Mouse (Mus musculus): ENCODE measurements around the gene AU018091. TPM values are rescaled to one million over a fixed set of nuclear protein-coding genes. Genes with fewer than 3 reads are reported as not detected.

The AU018091 gene
- 0.13 TPM in 1 of 2 replicates, not detected in the other for polyA plus RNA-seq (2014; fragmentation: Nextera tagmentation; extraction: Ambion mirVana)

GRCm38 (mm10) chr7:3168925-3169324 is at the start of gene AU018091:
AU018091 (minus strand) TSS chr7:3169203.
- WGBS: 61% methylated on average over 3 of the region's 3 CpGs
- Histone ChIP-seq H3K27me3 (replicated peaks; ENCODE audit: control insufficient read depth, insufficient read depth, low read length) (no peaks in the 10 kb centered on the region), H3K9me3 (ENCODE audit: control insufficient read depth, low read length) (no peaks in the 10 kb centered on the region), H3K27ac (ENCODE audit: low read depth, low read length) (no peak within 1 kb of the TSS), H3K4me3 (ENCODE audit: low read depth, low read length) (no peak within 1 kb of the TSS), H3K9ac (ENCODE audit: low read depth, low read length) (no peak within 1 kb of the TSS), H3K36me3 (ENCODE audit: control insufficient read depth, insufficient read depth, low read length) (no peaks in the 10 kb centered on the region), H3K4me2 (no peak within 1 kb of the TSS), H3K4me1 (replicated peaks; ENCODE audit: control insufficient read depth, insufficient read depth, low read length) (no peaks in the 10 kb centered on the region)
- ATAC-seq (replicated peaks; ENCODE audit: low FRiP score) (no peak), DNase-seq (ENCODE audit: low spot score) (no peak)

- Histone ChIP-seq H3K36me3 (ENCODE audit: control insufficient read depth, insufficient read depth, low read length) (no peaks in the 10 kb centered on the region), H3K4me1 (replicated peaks; ENCODE audit: control insufficient read depth, insufficient read depth, low read length) (no peaks in the 10 kb centered on the region), H3K27ac (ENCODE audit: low read depth, low read length) (no peak overlapping the region), H3K9ac (ENCODE audit: low read depth, low read length) (no peak overlapping the region), H3K4me3 (ENCODE audit: low read depth, low read length) (no peak overlapping the region), H3K4me2 (no peak overlapping the region), H3K27me3 (replicated peaks; ENCODE audit: control insufficient read depth, insufficient read depth, low read length) (peaks cover 20% of the 10 kb centered on the region), H3K9me3 (ENCODE audit: control insufficient read depth, low read length) (no peaks in the 10 kb centered on the region)
- 17% methylated on average over 10 of the region's 10 CpGs for WGBS
- ATAC-seq (replicated peaks; ENCODE audit: low FRiP score): no peak
- no peak for DNase-seq (ENCODE audit: low spot score)
These were observed 48.6 kb upstream of the AU018091 start for GRCm38 (mm10) chr7:3217546-3218056.

GRCm38 (mm10) chr7:3216331-3216730 is 47.3 kb upstream of the AU018091 start:
- no peak overlapping the region for H3K9ac ChIP-seq (ENCODE audit: low read depth, low read length)
- peaks cover 20% of the 10 kb centered on the region for H3K27me3 ChIP-seq (replicated peaks; ENCODE audit: control insufficient read depth, insufficient read depth, low read length)
- H3K36me3 ChIP-seq (ENCODE audit: control insufficient read depth, insufficient read depth, low read length): no peaks in the 10 kb centered on the region
- DNase-seq (ENCODE audit: low spot score) (no peak), ATAC-seq (replicated peaks; ENCODE audit: low FRiP score) (no peak)
- no peak overlapping the region for H3K4me2 ChIP-seq
- H3K4me1 ChIP-seq (replicated peaks; ENCODE audit: control insufficient read depth, insufficient read depth, low read length): no peaks in the 10 kb centered on the region
- no peak overlapping the region for H3K27ac ChIP-seq (ENCODE audit: low read depth, low read length)
- H3K9me3 ChIP-seq (ENCODE audit: control insufficient read depth, low read length): no peaks in the 10 kb centered on the region
- 78% methylated on average over 3 of the region's 3 CpGs for WGBS
- no peak overlapping the region for H3K4me3 ChIP-seq (ENCODE audit: low read depth, low read length)

GRCm38 (mm10) chr7:3213557-3213956 is 44.6 kb upstream of the AU018091 start:
- H3K4me2 ChIP-seq: no peak overlapping the region
- no peak overlapping the region for H3K9ac ChIP-seq (ENCODE audit: low read depth, low read length)
- peaks cover 7% of the 10 kb centered on the region for H3K27me3 ChIP-seq (replicated peaks; ENCODE audit: control insufficient read depth, insufficient read depth, low read length)
- no peaks in the 10 kb centered on the region for H3K4me1 ChIP-seq (replicated peaks; ENCODE audit: control insufficient read depth, insufficient read depth, low read length)
- WGBS: 47% methylated on average over 3 of the region's 3 CpGs
- ATAC-seq (replicated peaks; ENCODE audit: low FRiP score): no peak
- H3K27ac ChIP-seq (ENCODE audit: low read depth, low read length): no peak overlapping the region
- no peaks in the 10 kb centered on the region for H3K9me3 ChIP-seq (ENCODE audit: control insufficient read depth, low read length)
- H3K4me3 ChIP-seq (ENCODE audit: low read depth, low read length): no peak overlapping the region
- no peaks in the 10 kb centered on the region for H3K36me3 ChIP-seq (ENCODE audit: control insufficient read depth, insufficient read depth, low read length)
- no peak for DNase-seq (ENCODE audit: low spot score)

- H3K4me1 ChIP-seq (replicated peaks; ENCODE audit: control insufficient read depth, insufficient read depth, low read length): no peaks in the 10 kb centered on the region
- H3K9me3 ChIP-seq (ENCODE audit: control insufficient read depth, low read length): no peaks in the 10 kb centered on the region
- ATAC-seq (replicated peaks; ENCODE audit: low FRiP score) (no peak), DNase-seq (ENCODE audit: low spot score) (no peak)
- no peak overlapping the region for H3K9ac ChIP-seq (ENCODE audit: low read depth, low read length)
- no peak overlapping the region for H3K27ac ChIP-seq (ENCODE audit: low read depth, low read length)
- no peak overlapping the region for H3K4me2 ChIP-seq
- no peak overlapping the region for H3K4me3 ChIP-seq (ENCODE audit: low read depth, low read length)
- H3K27me3 ChIP-seq (replicated peaks; ENCODE audit: control insufficient read depth, insufficient read depth, low read length): peaks cover 3% of the 10 kb centered on the region; the same call in 1 of the 2 replicates
- H3K36me3 ChIP-seq (ENCODE audit: control insufficient read depth, insufficient read depth, low read length): no peaks in the 10 kb centered on the region
- 57% methylated on average over 1 of the region's 1 CpGs for WGBS
These were observed 44.2 kb upstream of the AU018091 start for GRCm38 (mm10) chr7:3213156-3213555.

- H3K4me1 ChIP-seq (replicated peaks; ENCODE audit: control insufficient read depth, insufficient read depth, low read length): no peaks in the 10 kb centered on the region
- no peak overlapping the region for H3K27ac ChIP-seq (ENCODE audit: low read depth, low read length)
- no peak for ATAC-seq (replicated peaks; ENCODE audit: low FRiP score)
- no peaks in the 10 kb centered on the region for H3K27me3 ChIP-seq (replicated peaks; ENCODE audit: control insufficient read depth, insufficient read depth, low read length)
- H3K36me3 ChIP-seq (ENCODE audit: control insufficient read depth, insufficient read depth, low read length): no peaks in the 10 kb centered on the region
- no peak overlapping the region for H3K9ac ChIP-seq (ENCODE audit: low read depth, low read length)
- no peak for DNase-seq (ENCODE audit: low spot score)
- no peak overlapping the region for H3K4me2 ChIP-seq
- no peaks in the 10 kb centered on the region for H3K9me3 ChIP-seq (ENCODE audit: control insufficient read depth, low read length)
- 77% methylated on average over 11 of the region's 12 CpGs for WGBS
- no peak overlapping the region for H3K4me3 ChIP-seq (ENCODE audit: low read depth, low read length)
These were observed 43.2 kb upstream of the AU018091 start for GRCm38 (mm10) chr7:3212002-3212790.

GRCm38 (mm10) chr7:3211518-3211917 is 42.5 kb upstream of the AU018091 start:
- H3K9me3 ChIP-seq (ENCODE audit: control insufficient read depth, low read length): no peaks in the 10 kb centered on the region
- no peak overlapping the region for H3K4me2 ChIP-seq
- DNase-seq (ENCODE audit: low spot score) (no peak), ATAC-seq (replicated peaks; ENCODE audit: low FRiP score) (no peak)
- no peaks in the 10 kb centered on the region for H3K36me3 ChIP-seq (ENCODE audit: control insufficient read depth, insufficient read depth, low read length)
- no peak overlapping the region for H3K27ac ChIP-seq (ENCODE audit: low read depth, low read length)
- no peak overlapping the region for H3K4me3 ChIP-seq (ENCODE audit: low read depth, low read length)
- no peaks in the 10 kb centered on the region for H3K4me1 ChIP-seq (replicated peaks; ENCODE audit: control insufficient read depth, insufficient read depth, low read length)
- WGBS: 71% methylated on average over 8 of the region's 8 CpGs
- no peak overlapping the region for H3K9ac ChIP-seq (ENCODE audit: low read depth, low read length)
- no peaks in the 10 kb centered on the region for H3K27me3 ChIP-seq (replicated peaks; ENCODE audit: control insufficient read depth, insufficient read depth, low read length)

GRCm38 (mm10) chr7:3210605-3211004 is 41.6 kb upstream of the AU018091 start:
- Histone ChIP-seq H3K27me3 (replicated peaks; ENCODE audit: control insufficient read depth, insufficient read depth, low read length) (no peaks in the 10 kb centered on the region), H3K36me3 (ENCODE audit: control insufficient read depth, insufficient read depth, low read length) (no peaks in the 10 kb centered on the region), H3K4me1 (replicated peaks; ENCODE audit: control insufficient read depth, insufficient read depth, low read length) (no peaks in the 10 kb centered on the region), H3K4me3 (ENCODE audit: low read depth, low read length) (no peak overlapping the region), H3K27ac (ENCODE audit: low read depth, low read length) (no peak overlapping the region), H3K4me2 (no peak overlapping the region), H3K9me3 (ENCODE audit: control insufficient read depth, low read length) (no peaks in the 10 kb centered on the region), H3K9ac (ENCODE audit: low read depth, low read length) (no peak overlapping the region)
- ATAC-seq (replicated peaks; ENCODE audit: low FRiP score) (no peak), DNase-seq (ENCODE audit: low spot score) (no peak)
- WGBS: 46% methylated on average over 6 of the region's 6 CpGs

- Histone ChIP-seq H3K4me2 (no peak overlapping the region), H3K27me3 (replicated peaks; ENCODE audit: control insufficient read depth, insufficient read depth, low read length) (no peaks in the 10 kb centered on the region), H3K9me3 (ENCODE audit: control insufficient read depth, low read length) (no peaks in the 10 kb centered on the region), H3K36me3 (ENCODE audit: control insufficient read depth, insufficient read depth, low read length) (no peaks in the 10 kb centered on the region), H3K4me1 (replicated peaks; ENCODE audit: control insufficient read depth, insufficient read depth, low read length) (peaks cover 11% of the 10 kb centered on the region), H3K9ac (ENCODE audit: low read depth, low read length) (no peak overlapping the region), H3K4me3 (ENCODE audit: low read depth, low read length) (no peak overlapping the region), H3K27ac (ENCODE audit: low read depth, low read length) (no peak overlapping the region)
- 46% methylated on average over 4 of the region's 4 CpGs for WGBS
- DNase-seq (ENCODE audit: low spot score) (no peak), ATAC-seq (replicated peaks; ENCODE audit: low FRiP score) (no peak)
These were observed 37.5 kb upstream of the AU018091 start for GRCm38 (mm10) chr7:3206520-3206919.

Measured in liver, embryonic 11.5 days (tissue).